Mouse (Mus musculus) central nervous system, embryonic 18 days (tissue): ENCODE measurements around the gene Gm5414. TPM values are rescaled to one million over a fixed set of nuclear protein-coding genes. Genes with fewer than 3 reads are reported as not detected.

Experiments
- polyA plus RNA-seq: library from polyadenylated mRNA; depleted of rRNA; stranded (reverse); fragments of >200 nt; gene quantifications from 2 replicates; pipeline ENCODE4 v1.2.3, GENCODE M21; 2012; rRNA removed

The Gm5414 gene
- polyA plus RNA-seq = not detected in 2 replicates

GRCm38 (mm10) chr15:101627884-101628283, at the start of gene Gm5414:
Gene Gm5414, minus strand, starts transcription at chr15:101628188.

GRCm38 (mm10) chr15:101647280-101647679, 19.3 kb upstream of the Gm5414 start, which contains the start of gene Gm5478:
Gene Gm5478, minus strand, starts transcription at chr15:101647380.

Other genes with a start within 250 kb of the Gm5414 start
- gene Krt7, start 217.1 kb downstream of the Gm5414 start, polyA plus RNA-seq = 0.55 and 21.6 TPM in 2 replicates
- 0.34 and 0.45 TPM in 2 replicates for gene Krt87, start 189.4 kb downstream of the Gm5414 start, polyA plus RNA-seq
- gene Krt88, start 180.4 kb downstream of the Gm5414 start, polyA plus RNA-seq = not detected in 2 replicates
- 0.04 and 0.13 TPM in 2 replicates for gene Krt81, start 164.4 kb downstream of the Gm5414 start, polyA plus RNA-seq
- 0.04 and 0.05 TPM in 2 replicates for gene Krt86, start 154.7 kb downstream of the Gm5414 start, polyA plus RNA-seq
- not detected in 2 replicates for gene Krt83, start 136.7 kb downstream of the Gm5414 start, polyA plus RNA-seq
- not detected in 2 replicates for gene Gm49425, start 110.9 kb downstream of the Gm5414 start, polyA plus RNA-seq
- not detected in 2 replicates for gene Krt84, start 95.4 kb downstream of the Gm5414 start, polyA plus RNA-seq
- gene Krt82, start 77.5 kb downstream of the Gm5414 start, polyA plus RNA-seq = not detected in 2 replicates
- gene Krt90, start 65.2 kb downstream of the Gm5414 start, polyA plus RNA-seq = 0.15 and 0.16 TPM in 2 replicates
- gene Krt75, start 54.3 kb downstream of the Gm5414 start, polyA plus RNA-seq = 0.07 and 0.09 TPM in 2 replicates
- gene Gm5478, start 19.2 kb upstream of the Gm5414 start, polyA plus RNA-seq = not detected in 2 replicates
- gene Krt6b, start 52.1 kb upstream of the Gm5414 start, polyA plus RNA-seq = 0.41 TPM in 1 of 2 replicates, not detected in the other
- 0.04 and 40.9 TPM in 2 replicates for gene Krt6a, start 66.1 kb upstream of the Gm5414 start, polyA plus RNA-seq
- 0.08 and 1.1 TPM in 2 replicates for gene Krt5, start 84.7 kb upstream of the Gm5414 start, polyA plus RNA-seq
- gene Krt71, start 114.9 kb upstream of the Gm5414 start, polyA plus RNA-seq = 0.08 and 0.36 TPM in 2 replicates
- 0.11 and 0.13 TPM in 2 replicates for gene Krt72, start 158.3 kb upstream of the Gm5414 start, polyA plus RNA-seq
- 0.52 and 0.95 TPM in 2 replicates for gene Krt73, start 174.2 kb upstream of the Gm5414 start, polyA plus RNA-seq
- gene Krt2, start 190.0 kb upstream of the Gm5414 start, polyA plus RNA-seq = 0.03 TPM in 2 replicates
- 23.8 and 28.4 TPM in 2 replicates for gene Krt1, start 222.6 kb upstream of the Gm5414 start, polyA plus RNA-seq
- 2.3 and 2.6 TPM in 2 replicates for gene Krt77, start 241.5 kb upstream of the Gm5414 start, polyA plus RNA-seq